Mouse (Mus musculus) bone marrow, adult 2 months (tissue): ENCODE results near the gene Cdh23. TPM values are rescaled to one million over a fixed set of nuclear protein-coding genes. Genes with fewer than 3 reads are reported as not detected.
A peak's percentile ranks its signal among the peaks of the same experiment; 100 is the strongest.

ENCODE experiments used
- H3K27ac ChIP-seq: fragments of 200-500 bp; 2 replicates; pipeline ENCODE4 v1.5.1; 2012; ENCODE audit warnings: low read depth, mild to moderate bottlenecking, control low read depth, inconsistent platforms, low read length; ENCODE audit not compliant: control insufficient read depth, poor library complexity, insufficient read depth
- H3K4me1 ChIP-seq: fragments of 200-500 bp; 2 replicates; pipeline ENCODE4 v1.6.1; 2011; ENCODE audit warnings: low read length; ENCODE audit not compliant: control insufficient read depth, insufficient read depth
- H3K4me3 ChIP-seq: fragments of 200-500 bp; replicated peaks from 2 replicates; pipeline ENCODE3; 2011; ENCODE audit warnings: mild to moderate bottlenecking, low read depth, low read length, control low read depth; ENCODE audit not compliant: control insufficient read depth
- CTCF ChIP-seq: fragments of 200-500 bp; IDR thresholded peaks from 2 replicates; pipeline ENCODE4 v1.5.1; 2011; ENCODE audit warnings: low read length, control low read depth; ENCODE audit not compliant: control insufficient read depth, insufficient read depth
- POLR2A ChIP-seq: fragments of 200-500 bp; IDR thresholded peaks from 2 replicates; pipeline ENCODE4 v1.6.1; 2011; ENCODE audit warnings: low read depth, mild to moderate bottlenecking, control low read depth, low read length, borderline replicate concordance; ENCODE audit not compliant: control insufficient read depth
- WGBS: fragments of 180-500 bp; shearing (Covaris S2); methylation state at CpG from one replicate; pipeline ENCODE4 v1.1.7; 2018; 5-methylcytosine and 5-hydroxymethylcytosine counted together
- polyA plus RNA-seq: library from polyadenylated mRNA; stranded (reverse); fragments of >200 nt; gene quantifications from 2 replicates; pipeline ENCODE4 v1.2.4, GENCODE M21; 2011; ENCODE audit warnings: low replicate concordance; ENCODE audit not compliant: missing spikeins, insufficient read depth, insufficient read length

The Cdh23 gene
- polyA plus RNA-seq, 1 experiment = 1.8 TPM

DNA sequence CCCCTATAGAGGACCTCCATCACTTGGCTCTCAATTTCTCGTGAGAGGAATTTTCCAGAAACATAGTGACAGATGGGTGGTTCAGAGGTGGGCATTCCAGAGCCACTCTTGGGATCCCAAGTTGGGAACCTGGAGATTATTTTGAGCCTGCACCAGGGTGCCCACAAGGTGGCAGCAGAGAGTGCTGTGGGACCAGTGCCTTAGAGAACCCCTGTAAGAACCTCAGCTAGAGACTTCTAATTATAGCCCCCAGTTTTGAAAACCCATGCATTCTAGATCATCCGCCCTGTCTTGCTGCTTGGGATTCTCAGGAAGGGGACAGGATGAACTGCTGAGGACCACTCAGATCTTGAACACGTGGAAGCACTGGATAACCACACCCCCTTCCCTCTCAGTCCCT is 278.2 kb downstream of the Cdh23 start:
- Histone ChIP-seq H3K27ac (no peak overlapping the region), H3K4me3 (no peak overlapping the region), H3K4me1 (no peaks in the 10 kb centered on the region; the same call in 1 of the 2 replicates)
- 16% methylated on average over 3 of the region's 3 CpGs for WGBS
- TF ChIP-seq POLR2A = no peak
- TF ChIP-seq CTCF = peak; percentile 75

DNA sequence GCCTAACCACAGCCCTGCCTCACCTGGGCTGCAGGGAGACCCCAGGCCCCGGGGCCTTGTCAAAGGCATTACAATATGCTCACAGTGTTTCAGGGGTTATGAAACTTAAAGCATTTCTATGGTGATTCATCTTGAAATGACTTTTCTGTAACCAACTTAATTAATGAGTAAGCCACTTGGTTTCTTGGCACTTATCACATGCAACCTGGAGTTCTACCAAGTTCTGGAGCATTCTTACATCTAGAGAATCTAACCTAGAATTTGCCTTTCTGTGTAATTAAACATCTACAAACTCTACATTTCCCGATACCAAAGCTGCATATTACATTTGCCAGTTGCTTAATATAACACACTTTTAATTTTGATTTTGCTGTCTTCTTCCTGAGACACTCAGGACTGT is 279.2 kb downstream of the Cdh23 start:
- 71% methylated on average over 2 of the region's 2 CpGs for WGBS

DNA sequence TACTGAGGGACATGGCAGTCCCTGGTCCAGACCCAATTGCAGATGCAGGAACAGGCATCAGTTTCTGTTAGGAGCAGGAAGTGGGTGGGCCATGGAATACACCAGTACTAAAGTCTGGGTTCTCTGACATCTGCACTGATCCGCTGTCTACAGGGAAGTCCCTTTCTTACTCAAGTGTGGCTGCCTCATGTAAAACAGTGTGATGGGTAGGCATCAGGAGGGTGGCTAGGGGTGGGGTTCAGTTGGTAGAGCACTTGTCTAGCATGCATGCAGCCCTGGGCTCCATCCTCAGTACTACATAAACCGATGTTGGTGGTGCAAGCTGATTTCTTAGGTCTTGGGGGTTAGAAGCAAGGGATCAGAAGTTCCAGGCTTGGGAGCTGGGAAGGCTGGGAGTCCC is 282.5 kb downstream of the Cdh23 start:
- WGBS = 60% methylated on average over 2 of the region's 2 CpGs
- H3K27ac ChIP-seq = no peak overlapping the region
- H3K4me1 ChIP-seq = no peaks in the 10 kb centered on the region
- TF ChIP-seq CTCF = no peak
- no peak for TF ChIP-seq POLR2A
- H3K4me3 ChIP-seq = no peak overlapping the region

More for the DNA sequence above, 279.2 kb downstream of the Cdh23 start:
- Histone ChIP-seq H3K4me3 (no peak overlapping the region), H3K4me1 (no peaks in the 10 kb centered on the region; the same call in 1 of the 2 replicates), H3K27ac (no peak overlapping the region)
- no peak for TF ChIP-seq CTCF
- no peak for TF ChIP-seq POLR2A

DNA sequence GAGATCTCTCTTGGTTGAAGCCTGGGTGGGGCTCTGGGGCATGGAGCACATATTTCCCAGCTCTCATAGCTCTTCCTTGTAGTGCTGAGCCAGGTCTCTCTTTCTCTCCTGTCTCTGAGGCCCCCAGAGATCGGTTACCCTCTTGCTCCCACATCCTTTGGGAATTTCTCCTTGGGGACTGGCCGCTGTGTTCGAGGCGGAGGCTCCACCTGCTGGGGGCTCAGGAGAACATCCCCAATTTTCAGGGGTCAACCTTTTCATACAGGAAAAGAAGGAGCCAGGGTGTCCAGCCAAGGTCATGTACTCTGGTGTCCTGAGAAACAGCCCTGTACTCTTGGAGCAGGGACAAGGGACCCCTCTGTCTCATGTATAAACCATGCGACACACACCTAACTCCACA is 284.5 kb downstream of the Cdh23 start:
- no peaks in the 10 kb centered on the region for H3K4me1 ChIP-seq
- no peak overlapping the region for H3K4me3 ChIP-seq
- no peak overlapping the region for H3K27ac ChIP-seq
- 59% methylated on average over 5 of the region's 5 CpGs for WGBS
- TF ChIP-seq CTCF = no peak
- TF ChIP-seq POLR2A = no peak

DNA sequence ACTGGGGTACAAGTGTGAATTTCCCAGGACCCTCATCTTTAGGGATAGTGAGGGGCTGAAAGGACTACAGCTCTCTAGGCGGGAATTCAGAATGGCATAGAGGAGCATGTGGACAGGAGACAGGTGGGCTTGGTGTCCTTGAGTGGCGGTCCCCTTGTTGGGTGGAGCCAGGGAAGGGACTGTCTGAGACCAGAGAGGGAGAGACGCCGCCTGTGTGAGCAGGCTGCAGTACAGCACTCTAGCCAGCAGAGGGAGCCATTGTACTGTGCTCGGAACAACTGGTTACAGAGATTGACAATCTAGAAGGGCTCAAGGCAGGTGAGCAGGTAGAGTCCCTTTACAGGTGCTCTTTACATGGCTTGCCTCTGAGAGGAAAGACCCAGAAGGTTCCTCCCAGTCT is 288.5 kb downstream of the Cdh23 start:
- Histone ChIP-seq H3K27ac (no peak overlapping the region), H3K4me3 (no peak overlapping the region), H3K4me1 (no peaks in the 10 kb centered on the region)
- TF ChIP-seq CTCF = peak; percentile 98
- no peak for TF ChIP-seq POLR2A
- 5% methylated on average over 5 of the region's 5 CpGs for WGBS

DNA sequence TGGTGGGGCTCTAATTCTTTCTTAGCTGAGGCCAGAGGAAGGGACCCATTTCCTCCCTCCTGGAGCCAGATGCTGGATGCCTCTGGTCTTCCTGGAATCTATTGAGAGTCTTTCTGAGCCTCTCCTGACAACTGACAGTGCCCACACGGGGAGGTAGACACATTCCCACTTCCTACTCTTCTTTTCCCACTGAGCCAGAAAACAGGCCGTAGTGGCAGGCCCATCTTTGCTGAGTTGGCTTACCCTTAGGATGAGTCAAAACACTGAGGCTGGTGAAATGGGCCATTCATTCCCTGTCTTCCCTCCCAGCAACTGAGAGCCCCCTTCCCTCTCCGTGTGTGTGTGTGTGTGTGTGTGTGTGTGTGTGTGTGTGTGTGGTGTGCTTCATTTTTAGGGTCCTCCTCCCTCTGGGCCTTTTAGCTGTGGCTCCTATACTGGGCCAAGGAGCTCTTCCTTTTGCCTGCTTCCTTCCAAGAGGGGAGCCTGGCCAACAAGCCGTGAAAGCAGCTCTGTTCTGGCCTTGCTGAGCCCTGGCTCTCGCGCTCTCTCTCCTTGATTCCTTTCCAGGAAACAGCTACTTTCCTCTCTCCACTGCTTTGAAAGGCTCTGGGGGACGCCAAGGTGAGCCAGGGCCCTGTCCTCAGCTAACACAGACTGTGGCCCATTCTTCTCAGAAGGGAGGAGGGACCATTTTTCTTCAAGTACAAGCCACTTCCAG is 290.7 kb downstream of the Cdh23 start:
- Histone ChIP-seq H3K4me1 (no peaks in the 10 kb centered on the region), H3K4me3 (no peak overlapping the region), H3K27ac (no peak overlapping the region)
- 65% methylated on average over 7 of the region's 7 CpGs for WGBS
- TF ChIP-seq CTCF = no peak
- no peak for TF ChIP-seq POLR2A

DNA sequence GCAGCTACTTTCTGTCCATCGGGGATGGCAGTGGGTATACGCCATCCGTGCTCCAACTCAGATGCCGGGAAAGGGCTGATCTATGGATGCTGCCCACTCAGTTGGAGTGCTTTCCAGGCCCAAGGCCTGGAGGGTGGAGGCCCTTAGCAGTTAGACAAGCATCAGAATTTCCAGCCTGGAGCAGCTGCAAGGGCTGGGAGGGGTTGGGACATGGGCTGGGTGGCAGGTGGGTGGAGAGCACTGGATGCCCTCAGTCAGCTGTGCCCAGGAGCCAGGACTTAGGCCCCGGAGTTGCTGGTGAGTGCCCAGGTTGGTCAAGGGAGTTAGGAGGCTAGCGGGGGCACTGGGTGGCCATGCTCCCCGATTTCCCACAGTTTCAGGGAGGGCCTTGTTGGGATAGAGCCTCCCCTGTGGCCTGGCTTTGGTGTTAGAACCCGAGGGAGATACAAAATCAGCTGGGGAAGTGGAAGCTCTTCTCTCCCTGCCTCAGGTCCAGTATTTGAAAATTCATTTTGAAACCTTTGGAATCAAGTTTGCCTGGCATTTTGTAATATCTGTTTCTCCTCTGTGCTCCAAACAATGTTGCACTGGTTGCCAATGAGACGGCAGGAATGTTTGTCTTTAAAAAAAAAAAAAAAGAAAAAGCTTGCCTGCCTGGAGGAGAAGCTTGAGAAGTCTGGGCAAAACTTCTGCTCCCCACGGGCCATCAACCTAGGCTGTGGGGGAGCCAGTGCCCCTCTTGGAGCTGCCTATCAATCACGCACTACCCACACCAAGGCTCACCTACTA is 295.6 kb downstream of the Cdh23 start:
- no peak overlapping the region for H3K4me3 ChIP-seq
- 80% methylated on average over 11 of the region's 11 CpGs for WGBS
- no peak overlapping the region for H3K27ac ChIP-seq
- H3K4me1 ChIP-seq = no peaks in the 10 kb centered on the region; the same call in 1 of the 2 replicates
- TF ChIP-seq POLR2A (no peak), CTCF (no peak)

DNA sequence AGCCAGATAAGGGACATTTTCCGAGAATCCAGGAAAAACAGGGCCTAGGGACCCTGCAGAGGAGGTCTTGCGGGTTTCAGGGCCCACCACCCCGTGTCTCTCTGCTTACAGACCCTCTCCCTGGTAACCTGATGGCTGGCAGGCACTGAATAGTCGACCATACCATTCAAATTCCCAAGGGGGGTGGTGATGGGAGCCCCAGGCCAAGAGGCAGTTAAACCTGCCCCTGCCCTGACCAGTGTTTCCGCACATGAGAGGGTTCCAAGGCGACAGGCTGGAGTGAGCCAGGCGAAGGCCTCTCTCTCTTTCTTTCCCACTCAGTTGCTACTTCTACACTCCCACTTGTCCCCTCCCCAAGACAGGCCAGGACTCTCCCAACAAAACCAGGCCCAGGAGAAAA is 296.8 kb downstream of the Cdh23 start, which contains the start of gene Gm17455:
Gene Gm17455 (plus strand): TSS at position 278 of the 400 bp plus-strand sequence.
- TF ChIP-seq POLR2A (no peak), CTCF (no peak)
- Histone ChIP-seq H3K27ac (no peak within 1 kb of the TSS), H3K4me3 (no peak within 1 kb of the TSS), H3K4me1 (no peaks in the 10 kb centered on the region; the same call in 1 of the 2 replicates)
- 76% methylated on average over 7 of the region's 7 CpGs for WGBS
